Mouse (Mus musculus) yolk sac, embryonic 10.5 days (tissue): ENCODE data around the gene Ube2c.

ENCODE experiments used
- DNase-seq: peaks from one replicate; pipeline ENCODE4 v3.0.0-alpha.2; 2017; ENCODE audit warnings: low spot score

Gene Ube2c

GRCm38 (mm10) chr2:164761971-164762370 lies 7.7 kb upstream of the Ube2c start:
- no peak for DNase-seq

GRCm38 (mm10) chr2:164762593-164762992 lies 7.1 kb upstream of the Ube2c start:
- DNase-seq = no peak

GRCm38 (mm10) chr2:164765841-164766240 lies 3.9 kb upstream of the Ube2c start:
- no peak for DNase-seq

- DNase-seq = no peak
These were observed 1.7 kb upstream of the Ube2c start for GRCm38 (mm10) chr2:164767812-164768540.

- peak; percentile 52 for DNase-seq
These were observed 581 bp downstream of the Ube2c start for GRCm38 (mm10) chr2:164770279-164770678.

- no peak for DNase-seq
These were observed 1.4 kb downstream of the Ube2c start for GRCm38 (mm10) chr2:164771123-164771522.

- no peak for DNase-seq
These were observed 3.7 kb downstream of the Ube2c start for GRCm38 (mm10) chr2:164773229-164773988.

GRCm38 (mm10) chr2:164773989-164774364 lies 4.3 kb downstream of the Ube2c start:
- no peak for DNase-seq

GRCm38 (mm10) chr2:164776130-164776529 lies 6.4 kb downstream of the Ube2c start:
- no peak for DNase-seq

GRCm38 (mm10) chr2:164776801-164777200 lies 7.1 kb downstream of the Ube2c start:
- DNase-seq = no peak

GRCm38 (mm10) chr2:164777246-164778014 lies 7.7 kb downstream of the Ube2c start:
- DNase-seq = no peak

GRCm38 (mm10) chr2:164778015-164778287 lies 8.3 kb downstream of the Ube2c start:
- no peak for DNase-seq

GRCm38 (mm10) chr2:164778809-164779208 lies 9.1 kb downstream of the Ube2c start:
- no peak for DNase-seq

GRCm38 (mm10) chr2:164779481-164780086 lies 9.9 kb downstream of the Ube2c start, which contains the start of gene Tnnc2:
Gene Tnnc2, minus strand, starts transcription at chr2:164779967.
- DNase-seq = no peak

- DNase-seq = peak; percentile 64
These were observed 12.2 kb downstream of the Ube2c start for GRCm38 (mm10) chr2:164781876-164782275.

- DNase-seq = no peak
These were observed 14.4 kb downstream of the Ube2c start for GRCm38 (mm10) chr2:164783926-164784581.

GRCm38 (mm10) chr2:164784869-164785420 lies 15.2 kb downstream of the Ube2c start:
- no peak for DNase-seq

- DNase-seq = peak; percentile 94
These were observed 16.0 kb downstream of the Ube2c start, which contains the start of gene Snx21 for GRCm38 (mm10) chr2:164785481-164786387. Gene Snx21, plus strand, starts transcription at chr2:164785823.

GRCm38 (mm10) chr2:164786388-164786885 lies 16.7 kb downstream of the Ube2c start:
- peak; percentile 52 for DNase-seq

- no peak for DNase-seq
These were observed 17.3 kb downstream of the Ube2c start for GRCm38 (mm10) chr2:164787032-164787431.
